Mouse (Mus musculus) adipose tissue, adult 10 weeks (tissue): ENCODE measurements around the gene Chn1. TPM values are rescaled to one million over a fixed set of nuclear protein-coding genes. Genes with fewer than 3 reads are reported as not detected.

Experiments used
- polyA plus RNA-seq: library from polyadenylated mRNA; stranded (reverse); fragments of 350-450 nt; fragmentation: Illumina TruSeq; extraction: RNeasy Lipid Tissue Mini Kit (QIAGEN cat#74804); gene quantifications from one replicate; pipeline ENCODE4 v1.2.3, GENCODE M21; 2014; ENCODE audit warnings: low read depth, low replicate concordance

The Chn1 gene
- polyA plus RNA-seq = 13.9 TPM

DNA sequence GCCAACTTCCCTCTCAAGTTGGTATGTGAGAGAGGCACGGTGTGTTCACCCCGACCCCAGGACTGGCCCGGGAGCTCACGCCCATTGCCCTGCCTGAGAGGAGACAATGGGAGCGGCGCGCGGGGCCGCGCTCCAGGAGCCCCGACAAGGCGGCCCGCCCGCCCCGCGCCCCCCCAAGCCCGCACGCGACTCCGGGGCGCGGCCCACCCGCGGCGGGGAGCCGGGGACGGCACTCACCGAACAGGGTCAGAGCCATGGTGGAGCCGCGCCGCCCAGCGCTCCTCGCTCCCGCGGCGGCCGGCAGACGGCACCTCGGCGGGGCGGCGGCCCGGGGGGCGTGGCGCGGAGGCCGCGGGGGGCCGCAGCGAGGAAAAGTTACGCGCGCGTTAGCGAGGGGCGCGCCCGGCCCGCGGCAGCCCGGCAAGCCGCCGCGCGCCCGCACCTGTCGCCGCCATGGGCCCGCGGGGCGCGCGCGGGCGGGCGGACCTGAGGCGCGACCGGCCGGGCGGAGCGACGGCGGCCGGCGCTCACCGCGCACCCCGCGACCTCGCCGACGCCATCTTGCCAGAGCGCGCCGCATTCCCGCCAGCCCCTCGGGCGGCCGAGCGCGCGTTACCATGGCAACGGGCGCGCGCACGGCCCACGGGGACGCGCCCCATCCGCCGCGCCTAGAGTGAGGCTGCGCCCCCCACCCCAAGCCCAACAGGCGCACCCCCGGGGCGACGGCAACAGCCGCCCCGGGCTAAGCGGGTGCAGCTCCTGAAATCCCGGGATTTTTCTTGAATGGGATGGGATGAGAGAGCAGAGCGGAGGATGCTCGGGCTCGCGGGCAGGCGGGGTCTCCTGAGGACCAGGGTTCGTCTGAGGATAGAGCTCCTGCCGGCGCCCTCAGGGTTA is at the start of gene Chn1:
Gene Chn1 (minus strand): TSS at position 561 of the 897 bp plus-strand sequence.

DNA sequence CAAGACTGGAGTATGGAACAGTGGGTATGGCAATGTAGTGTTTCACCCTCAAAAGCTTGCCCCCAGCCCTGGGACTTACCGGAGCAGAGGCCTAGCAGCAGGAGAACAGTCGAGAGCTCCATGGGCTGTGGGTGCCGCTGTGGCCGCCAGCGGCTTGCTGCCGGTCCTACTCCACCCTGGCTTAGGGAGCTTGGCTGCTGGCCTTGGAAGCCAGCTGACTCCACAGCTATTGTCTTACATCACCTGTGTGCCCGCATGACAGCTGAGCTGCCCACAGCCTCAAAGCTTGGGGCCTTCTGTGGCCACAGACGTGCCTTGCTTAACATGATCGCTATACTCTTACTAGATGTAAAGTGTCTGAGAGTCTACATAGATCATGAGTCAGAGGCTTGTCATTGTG is 195.0 kb downstream of the Chn1 start, which contains the start of gene Chrna1:
Gene Chrna1 (minus strand): TSS at position 173 of the 400 bp plus-strand sequence.

Other genes with a start within 250 kb of the Chn1 start
- 10.9 TPM for gene Wipf1, start 245.6 kb downstream of the Chn1 start, polyA plus RNA-seq
- gene Chrna1, start 195.0 kb downstream of the Chn1 start, polyA plus RNA-seq = not detected
- 26.6 TPM for gene Atf2, start 117.3 kb upstream of the Chn1 start, polyA plus RNA-seq
- gene Atp5g3, start 136.0 kb upstream of the Chn1 start, polyA plus RNA-seq = 557 TPM